Mouse (Mus musculus): ENCODE data around the gene Sirt1.

The Sirt1 gene

GRCm38 (mm10) chr10:63308582-63309366 is 72.7 kb downstream of the Sirt1 start:
- DNase-seq = peak; percentile 84

DNA sequence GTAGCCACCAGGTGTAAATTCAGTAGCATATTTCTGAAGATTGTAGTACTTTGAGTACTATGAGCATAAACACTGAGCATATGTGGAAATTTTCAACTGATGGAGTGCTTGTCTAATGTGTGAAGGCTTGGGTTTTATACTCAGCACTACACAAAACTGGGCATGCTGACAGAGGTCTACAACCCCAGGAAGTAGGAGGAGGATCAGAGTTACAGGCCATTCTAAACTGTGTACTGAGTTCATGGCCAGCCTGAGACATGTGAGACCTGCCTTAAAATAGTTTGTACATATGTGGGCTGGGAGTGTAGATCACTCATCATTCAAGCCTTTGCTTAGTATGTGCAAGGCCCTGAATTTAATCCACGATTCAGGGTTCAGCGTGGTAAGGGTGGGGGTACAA is 79.1 kb downstream of the Sirt1 start:
- DNase-seq = no peak

- DNase-seq = no peak
Measured at GRCm38 (mm10) chr10:63282846-63283245, 98.7 kb downstream of the Sirt1 start.

DNA sequence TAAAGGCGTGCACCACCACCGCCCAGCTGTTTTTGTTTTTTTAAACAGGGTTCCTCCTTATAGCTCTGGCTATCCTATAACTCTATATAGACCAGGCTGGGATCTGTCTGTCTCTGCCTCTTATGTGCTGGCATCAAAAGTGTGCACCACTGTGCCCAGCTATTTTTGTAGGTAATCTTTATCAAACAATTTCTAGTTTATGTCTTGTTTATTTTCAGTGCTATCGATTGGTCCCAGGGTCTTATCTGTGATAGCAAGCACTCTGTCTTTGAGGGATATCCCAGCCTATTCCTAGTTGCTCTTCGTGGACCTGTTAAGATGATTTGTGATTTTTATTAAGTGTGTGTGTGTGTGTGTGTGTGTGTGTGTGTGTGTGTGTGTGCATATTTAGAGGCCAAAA is 99.1 kb downstream of the Sirt1 start:
- no peak for DNase-seq

- DNase-seq = no peak
Measured at GRCm38 (mm10) chr10:63279851-63280250, 101.7 kb downstream of the Sirt1 start.

GRCm38 (mm10) chr10:63277010-63277409 is 104.5 kb downstream of the Sirt1 start:
- no peak for DNase-seq

- DNase-seq = no peak
Measured at GRCm38 (mm10) chr10:63272868-63273267, 108.6 kb downstream of the Sirt1 start.

DNA sequence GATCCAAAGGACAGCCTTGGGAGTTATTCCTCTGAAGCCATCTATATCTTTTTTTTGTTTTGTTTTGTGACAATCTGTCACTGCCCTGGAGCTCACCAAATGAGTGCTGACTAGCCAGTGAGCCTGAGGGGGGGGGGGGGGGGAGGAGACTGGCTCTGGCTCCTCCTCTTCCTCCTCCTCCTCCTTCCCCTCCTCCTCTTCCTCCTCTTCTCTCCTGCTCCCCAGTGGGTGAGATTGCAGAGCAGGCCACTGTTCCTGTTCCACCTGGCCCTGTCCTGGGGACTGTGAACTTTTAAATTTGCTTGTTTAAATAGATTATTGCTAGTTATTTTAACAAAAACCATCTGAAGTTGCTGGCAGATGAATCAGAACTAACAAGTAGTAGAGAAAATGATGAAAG is 109.1 kb downstream of the Sirt1 start:
- DNase-seq = no peak

Measured in thymus, postnatal 14 days (tissue).